Mouse (Mus musculus) spleen, embryonic (tissue): ENCODE data around the gene Zfand3.

Experiments
- CTCF ChIA-PET: fragments of 350-600 bp; sonication (Branson Sonifier 250); formaldehyde crosslinking; loops from one replicate; lab custom pipeline; 2022; lab: Charles Lee

Gene Zfand3

DNA sequence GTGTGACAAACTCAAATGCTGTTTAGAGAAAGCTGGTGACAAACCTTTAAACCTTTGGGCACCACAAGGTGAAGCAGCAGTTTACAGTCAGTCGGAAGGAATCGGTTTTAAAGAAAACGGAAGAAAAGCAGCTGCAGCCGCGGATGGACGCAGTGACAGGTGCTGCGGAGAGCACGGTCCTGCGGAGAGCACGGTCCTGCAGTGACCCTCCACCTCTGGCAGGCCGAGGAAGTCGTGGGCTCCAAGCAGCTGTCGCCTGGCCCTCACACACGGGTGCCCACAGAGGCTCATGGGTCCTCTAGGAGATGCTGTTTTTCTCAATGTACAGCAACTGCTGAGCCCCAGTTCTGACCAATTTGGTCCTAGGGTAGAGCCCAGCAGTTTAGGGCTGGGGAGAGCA lies 217.1 kb downstream of the Zfand3 start:
- CTCF ChIA-PET, result no interaction called here

DNA sequence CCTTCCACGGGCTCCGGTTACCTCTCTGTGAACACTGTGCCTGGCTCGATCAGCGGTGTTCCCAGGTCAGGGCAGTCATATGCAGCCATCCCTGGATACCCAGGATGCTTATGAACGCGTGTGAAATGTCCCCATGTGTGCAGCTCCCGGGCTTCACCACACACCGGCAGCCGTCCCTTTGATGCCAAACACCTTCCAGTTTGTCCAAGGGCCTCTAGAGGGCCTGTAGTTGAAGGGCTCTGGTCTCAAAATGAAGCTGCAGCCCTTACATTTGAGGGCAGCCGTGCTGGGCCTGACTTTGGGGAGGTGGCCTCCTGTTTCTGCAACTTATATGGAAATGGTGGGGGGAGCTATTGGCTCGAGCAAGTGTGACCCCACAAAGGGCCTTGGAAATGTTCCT lies 217.8 kb downstream of the Zfand3 start:
- CTCF ChIA-PET, result no interaction called here

DNA sequence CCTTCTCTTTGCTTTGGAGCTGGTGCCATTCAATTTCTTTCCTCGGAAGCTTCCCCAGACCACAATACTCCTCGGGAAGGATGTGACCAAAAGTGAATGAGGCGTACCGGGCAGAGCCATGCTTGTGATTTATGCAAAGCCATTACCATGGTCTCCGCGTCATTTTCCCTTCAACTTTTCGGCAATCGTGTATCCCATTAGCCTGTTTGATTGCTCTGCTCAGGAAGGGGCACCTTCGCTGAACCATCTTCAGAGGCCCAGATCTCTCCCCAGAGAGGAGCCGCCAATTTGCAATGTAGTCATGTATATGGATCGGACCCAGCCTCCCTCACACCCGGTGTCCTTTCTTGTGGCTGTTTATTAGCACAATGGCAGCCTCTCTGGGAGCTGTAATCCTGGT lies 218.3 kb downstream of the Zfand3 start:
- CTCF ChIA-PET, result no interaction called here

DNA sequence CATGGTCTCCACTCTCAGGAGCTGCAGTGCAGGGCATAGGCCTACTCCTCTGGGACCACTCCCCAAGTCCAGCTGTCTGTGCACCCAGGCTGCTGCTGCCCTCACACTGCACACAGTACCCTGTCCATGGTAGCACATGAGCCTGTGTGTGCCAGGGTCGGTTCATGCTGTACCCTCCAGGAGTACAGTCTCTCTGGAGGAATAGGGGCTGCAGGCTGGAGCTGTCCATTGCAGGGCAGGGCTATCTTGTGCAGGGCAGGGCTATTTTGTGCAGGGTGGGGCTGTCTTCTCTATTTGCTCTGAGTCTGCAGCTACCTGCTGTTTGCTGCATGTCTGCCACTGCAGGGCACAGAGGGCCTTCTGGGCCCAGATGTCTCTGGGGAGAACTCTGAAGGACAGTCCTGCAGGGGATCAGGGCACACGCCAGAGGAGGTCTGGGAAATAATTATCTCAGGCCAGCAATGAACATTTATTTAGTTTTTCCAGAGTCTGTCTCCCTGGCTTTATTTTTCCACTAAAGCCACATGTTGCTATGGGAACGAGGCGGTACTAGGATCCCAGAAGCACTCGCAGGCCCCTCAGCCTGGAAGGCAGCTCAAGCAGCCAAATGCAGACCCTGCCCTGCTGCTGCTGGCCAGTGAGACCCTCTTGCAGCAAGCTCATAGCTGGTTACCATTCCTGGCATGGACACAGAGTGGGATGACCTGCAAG lies 220.7 kb downstream of the Zfand3 start:
- CTCF ChIA-PET, result no interaction called here

GRCm38 (mm10) chr17:30228439-30229215 lies 224.1 kb downstream of the Zfand3 start:
- CTCF ChIA-PET, result no interaction called here

DNA sequence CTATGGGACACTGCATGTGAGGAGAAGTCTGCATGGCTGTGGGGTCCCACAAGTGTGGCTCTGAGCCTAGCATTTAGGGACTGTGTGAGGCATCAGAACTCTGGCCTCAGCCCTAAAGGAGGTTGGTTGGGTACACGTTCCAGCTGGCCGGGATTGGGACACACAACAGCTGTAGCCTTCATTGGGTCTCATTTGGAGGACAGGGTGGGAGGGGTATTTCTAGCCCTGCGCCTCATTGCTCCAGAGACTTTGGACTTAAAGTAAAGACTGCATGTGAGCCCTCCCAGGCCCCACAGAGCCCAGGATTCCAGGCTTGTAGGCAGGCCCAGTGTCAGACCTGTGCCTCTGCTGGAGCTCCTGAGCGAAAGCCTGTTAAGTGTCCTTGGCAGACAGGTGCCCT lies 225.9 kb downstream of the Zfand3 start:
- CTCF ChIA-PET, result no interaction called here

GRCm38 (mm10) chr17:30231483-30231882 lies 226.9 kb downstream of the Zfand3 start:
- CTCF ChIA-PET, result interaction anchor here (0.6 kb wide), 1 partner anchor 176 kb away, joined by 3 read pairs; no protein-coding TSS in a partner anchor

DNA sequence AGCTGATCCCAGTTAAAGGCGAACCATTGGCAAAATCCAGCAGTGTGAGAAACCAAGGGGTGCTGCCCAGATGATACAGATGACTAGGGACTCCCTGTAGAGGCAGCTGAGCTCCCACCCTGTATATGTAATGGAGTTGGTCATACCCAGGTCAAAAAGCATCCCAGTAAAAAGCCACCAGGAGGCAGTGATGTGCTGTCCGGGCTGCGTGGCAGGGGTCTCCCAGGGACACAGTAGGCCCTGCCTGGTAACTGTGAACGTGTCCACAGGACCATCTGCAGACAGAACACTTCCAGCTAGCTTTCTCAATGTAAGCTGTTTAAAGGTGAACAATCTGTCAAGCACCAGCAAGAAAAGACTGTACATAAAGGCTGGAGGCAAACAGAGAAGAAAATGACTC lies 228.2 kb downstream of the Zfand3 start:
- CTCF ChIA-PET, result no interaction called here

DNA sequence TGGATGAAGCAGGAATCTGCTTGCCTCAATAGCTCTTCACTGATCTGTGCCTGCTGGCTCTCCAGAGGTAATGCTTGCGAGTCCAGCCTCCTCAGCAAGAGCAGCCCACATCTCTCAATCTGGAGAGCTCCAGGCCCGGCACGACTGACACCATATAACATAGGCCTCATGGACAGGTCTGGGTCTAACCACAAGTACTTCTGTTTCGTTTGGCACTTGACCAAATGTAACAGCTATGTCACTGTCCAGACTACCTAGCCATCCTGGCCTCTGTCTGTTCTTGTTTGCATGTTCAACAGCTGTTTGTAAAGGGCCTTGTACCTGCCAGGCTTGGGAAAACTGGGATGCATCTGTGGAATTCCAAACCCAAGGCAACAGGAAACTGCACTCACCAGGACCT lies 230.8 kb downstream of the Zfand3 start:
- CTCF ChIA-PET, result interaction anchor here (0.6 kb wide), 1 partner anchor 9 kb away, joined by 3 read pairs; no protein-coding TSS in a partner anchor

DNA sequence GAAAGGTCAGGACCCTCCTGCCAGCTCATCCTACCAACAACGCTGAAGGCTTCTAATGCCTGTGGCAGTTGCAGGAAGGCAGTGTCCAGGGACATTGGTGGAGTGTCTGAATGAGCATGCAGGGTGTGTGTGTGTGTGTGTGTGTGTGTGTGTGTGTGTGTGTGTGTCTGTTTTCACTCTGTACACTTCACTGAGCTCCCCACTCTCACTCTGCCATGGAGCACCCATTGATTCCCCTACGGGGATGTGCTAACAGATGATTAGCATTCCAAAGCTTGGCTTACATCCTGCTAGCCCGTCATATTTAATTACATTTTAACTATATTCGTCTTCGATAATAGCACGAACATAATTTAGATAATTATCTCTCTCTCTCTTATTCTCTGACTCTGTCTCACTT lies 232.1 kb downstream of the Zfand3 start:
- CTCF ChIA-PET, result no interaction called here

DNA sequence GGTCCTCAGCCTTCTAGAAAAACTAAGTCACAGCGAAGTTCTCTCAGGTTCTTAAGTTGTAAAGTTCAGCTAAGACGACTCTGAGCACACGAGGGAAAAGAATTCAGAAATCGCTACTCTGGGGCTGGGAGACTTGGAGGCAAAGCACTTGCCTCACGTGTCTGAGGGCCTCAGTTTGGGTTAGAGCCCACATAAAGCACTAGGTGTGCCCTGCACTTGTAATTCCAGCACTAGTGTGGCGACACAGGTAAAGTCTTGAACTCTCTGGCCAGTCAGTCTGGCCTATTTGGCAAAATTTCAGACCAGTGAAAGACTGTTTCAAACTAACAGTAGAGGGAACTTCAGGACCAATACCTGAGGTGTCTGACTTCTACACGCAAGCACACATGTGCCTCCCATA lies 233.1 kb downstream of the Zfand3 start:
- CTCF ChIA-PET, result no interaction called here

GRCm38 (mm10) chr17:30239458-30239857 lies 234.9 kb downstream of the Zfand3 start:
- CTCF ChIA-PET, result no interaction called here

DNA sequence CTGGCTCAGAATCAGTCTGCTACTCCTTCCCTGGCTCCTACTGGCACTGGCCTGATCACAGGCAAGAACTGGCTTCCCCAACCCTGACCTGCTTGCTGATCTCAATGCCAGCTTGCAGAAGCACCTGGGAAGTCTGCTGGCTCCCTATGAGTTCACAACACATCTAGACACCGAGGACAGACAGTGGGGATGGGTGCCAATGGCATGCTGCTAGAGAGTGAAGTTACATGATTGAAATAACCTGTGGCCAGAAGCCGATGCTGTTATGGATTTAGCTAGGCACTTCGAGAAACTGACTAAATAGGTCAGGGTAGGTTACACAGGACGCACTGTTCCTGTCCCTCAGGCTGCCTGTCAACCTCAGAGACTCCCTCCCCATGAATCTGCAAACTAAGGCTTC lies 236.1 kb downstream of the Zfand3 start:
- CTCF ChIA-PET, result no interaction called here

GRCm38 (mm10) chr17:30241061-30241460 lies 236.5 kb downstream of the Zfand3 start:
- CTCF ChIA-PET, result no interaction called here

DNA sequence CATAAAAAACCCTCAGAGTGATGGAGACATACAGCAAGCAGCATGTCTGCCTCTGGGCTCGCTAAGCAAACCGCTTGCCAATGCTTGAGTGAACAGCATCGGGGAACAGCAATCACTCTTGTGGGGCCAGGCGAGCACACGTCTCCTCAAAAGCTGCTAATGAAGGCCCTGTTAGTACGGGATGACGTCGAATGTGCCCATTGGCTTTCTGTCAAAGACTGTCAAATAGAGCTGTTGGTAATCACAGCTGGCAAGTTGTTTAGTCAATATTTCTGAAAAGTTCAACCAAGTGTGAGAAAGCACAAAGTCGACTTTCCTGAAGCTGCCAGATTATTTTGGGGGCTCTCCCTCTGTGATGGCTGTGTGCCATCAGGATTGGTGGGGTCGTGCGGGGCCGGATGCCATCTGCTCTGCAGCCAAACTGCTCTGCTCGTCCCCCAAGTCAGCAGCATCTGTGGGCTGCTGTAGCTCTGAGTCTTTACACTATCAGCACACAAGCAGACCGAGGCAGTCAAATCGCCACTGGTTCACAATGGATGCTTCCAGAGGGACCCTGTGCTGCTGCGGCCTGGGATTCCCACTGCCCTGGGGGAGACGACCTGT lies 237.3 kb downstream of the Zfand3 start:
- CTCF ChIA-PET, result no interaction called here

GRCm38 (mm10) chr17:30242647-30243046 lies 238.1 kb downstream of the Zfand3 start:
- CTCF ChIA-PET, result no interaction called here

GRCm38 (mm10) chr17:30243540-30243939 lies 239.0 kb downstream of the Zfand3 start:
- CTCF ChIA-PET, result no interaction called here

DNA sequence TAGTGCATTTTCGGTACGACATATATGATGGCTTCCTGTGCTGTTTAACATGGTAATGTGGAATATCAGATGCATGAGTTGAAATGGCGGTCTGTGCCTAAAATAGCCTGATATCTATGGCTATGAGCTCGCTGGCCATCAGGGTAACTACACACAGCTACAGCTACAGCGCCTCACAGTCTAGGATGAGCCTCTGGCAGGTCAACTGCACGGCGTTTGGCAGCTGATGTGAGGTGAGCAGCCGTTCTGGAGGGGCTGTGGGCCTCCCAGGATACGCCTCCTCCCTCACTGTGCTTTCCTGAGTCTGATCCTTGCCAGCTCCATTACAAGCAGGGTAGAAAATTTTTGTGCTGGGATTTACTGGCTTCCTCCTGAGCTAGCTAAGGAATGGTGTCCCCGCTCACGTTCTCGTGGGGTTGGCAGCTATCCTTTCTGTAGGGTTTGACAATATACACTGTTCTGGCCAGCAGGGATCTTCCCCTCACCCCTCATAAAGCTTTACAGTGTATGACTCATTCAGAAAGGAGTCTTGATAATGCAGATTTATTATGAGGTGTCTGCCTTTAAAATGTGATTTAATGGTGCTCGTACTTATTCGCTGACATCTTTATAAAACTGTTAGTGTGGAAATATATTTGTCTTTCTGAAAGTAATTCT lies 240.2 kb downstream of the Zfand3 start:
- CTCF ChIA-PET, result no interaction called here

DNA sequence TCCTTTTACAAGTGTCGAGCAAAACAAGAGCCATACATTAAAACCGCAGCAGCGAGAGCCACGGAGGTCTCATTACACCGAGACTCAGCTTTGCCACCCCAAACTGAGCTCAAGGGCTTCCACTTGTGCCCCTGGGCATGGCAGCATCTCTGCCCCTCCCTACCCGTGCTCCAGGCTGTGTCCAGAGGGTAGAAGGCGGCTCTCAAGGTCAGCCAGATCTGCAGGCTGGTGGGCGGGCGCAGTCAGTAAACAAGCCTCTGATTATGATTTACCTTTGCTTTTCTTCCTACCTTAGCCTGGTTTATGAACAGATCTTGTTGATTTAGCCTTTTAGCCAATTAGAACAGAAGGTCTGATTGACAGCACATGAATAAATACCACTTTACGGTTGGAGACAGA lies 240.8 kb downstream of the Zfand3 start:
- CTCF ChIA-PET, result no interaction called here

DNA sequence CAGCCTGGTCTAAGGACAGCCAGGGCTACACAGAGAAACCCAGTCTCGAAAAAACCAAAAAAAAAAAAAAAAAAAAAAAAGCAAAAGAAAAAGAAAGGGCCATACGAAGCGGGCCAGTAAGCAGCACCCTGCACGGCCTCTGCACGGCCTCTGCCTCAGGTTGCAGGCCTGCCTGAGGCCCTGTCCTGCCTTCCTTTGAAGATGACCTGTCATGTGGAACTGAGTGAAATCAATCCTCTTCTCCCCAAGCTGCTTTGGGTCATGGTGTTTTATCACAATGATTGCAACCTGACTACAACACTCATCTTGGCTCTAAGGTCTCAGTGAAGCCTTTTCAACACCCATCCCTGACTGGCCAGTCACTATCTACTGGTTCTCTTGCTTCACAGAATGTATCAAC lies 248.5 kb downstream of the Zfand3 start:
- CTCF ChIA-PET, result no interaction called here

DNA sequence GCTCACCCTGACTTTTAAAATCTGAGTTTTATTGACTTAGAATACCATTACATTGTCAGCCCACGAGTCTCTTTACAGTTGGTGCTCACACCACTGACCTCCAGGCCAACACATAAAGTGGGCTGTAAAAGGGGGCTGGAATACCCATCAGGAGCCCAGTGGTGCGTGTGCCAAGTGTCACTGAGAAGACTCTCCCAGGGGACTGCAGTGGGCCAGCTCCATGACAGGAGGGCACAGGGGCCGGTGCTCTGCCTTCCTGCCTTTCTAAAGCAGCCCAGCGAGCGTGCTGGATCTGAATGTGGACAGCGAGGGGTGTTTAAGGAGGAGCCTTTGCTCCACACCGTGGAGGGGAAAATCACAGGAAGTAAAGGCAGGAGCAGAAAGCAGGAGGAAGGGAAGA lies 249.4 kb downstream of the Zfand3 start:
- CTCF ChIA-PET, result no interaction called here

- CTCF ChIA-PET, result no interaction called here
Measured at GRCm38 (mm10) chr17:30255928-30256560, 251.5 kb downstream of the Zfand3 start.
